Mouse (Mus musculus) kidney, embryonic 15.5 days (tissue): ENCODE data around the gene Slc24a4. TPM values are rescaled to one million over a fixed set of nuclear protein-coding genes. Genes with fewer than 3 reads are reported as not detected.

Experiments used
- ATAC-seq: fragments of 200-750 bp; cut with Nextera tagmentation; replicated peaks from 2 replicates; pipeline ENCODE4 v1.8.0; 2017; ENCODE audit warnings: moderate TSS enrichment; ENCODE audit not compliant: low FRiP score
- H3K27ac ChIP-seq: fragments of 300-500 bp; sonication (generic); 2 replicates; pipeline ENCODE4 v1.5.1; 2015; ENCODE audit warnings: mild to moderate bottlenecking, inconsistent platforms
- H3K27me3 ChIP-seq: fragments of 300-500 bp; sonication (generic); 2 replicates; pipeline ENCODE4 v1.6.1; 2015; ENCODE audit warnings: inconsistent platforms
- H3K36me3 ChIP-seq: fragments of 300-500 bp; sonication (generic); 2 replicates; pipeline ENCODE4 v1.6.1; 2015; ENCODE audit warnings: inconsistent platforms
- H3K4me1 ChIP-seq: fragments of 300-500 bp; sonication (generic); 2 replicates; pipeline ENCODE4 v1.6.1; 2015; ENCODE audit warnings: inconsistent platforms
- H3K4me2 ChIP-seq: fragments of 300-500 bp; sonication (generic); 2 replicates; pipeline ENCODE4 v1.6.1; 2015; ENCODE audit warnings: moderate library complexity, mild to moderate bottlenecking, inconsistent platforms
- H3K4me3 ChIP-seq: fragments of 300-500 bp; sonication (generic); replicated peaks from 2 replicates; pipeline ENCODE4 v1.5.1; 2015; ENCODE audit warnings: mild to moderate bottlenecking, inconsistent platforms
- H3K9ac ChIP-seq: fragments of 300-500 bp; sonication (generic); 2 replicates; pipeline ENCODE4 v1.6.1; 2015; ENCODE audit warnings: mild to moderate bottlenecking, inconsistent platforms
- H3K9me3 ChIP-seq: fragments of 300-500 bp; sonication (generic); replicated peaks from 2 replicates; pipeline ENCODE4 v1.6.1; 2016; ENCODE audit warnings: inconsistent platforms
- WGBS: fragments of 180-500 bp; shearing (Covaris S2); methylation state at CpG from one replicate; pipeline ENCODE4 v1.1.7; 2015; ENCODE audit warnings: mixed read lengths; 5-methylcytosine and 5-hydroxymethylcytosine counted together
- polyA plus RNA-seq: library from polyadenylated mRNA; unstranded; fragments of >200 nt; fragmentation: Nextera tagmentation; extraction: Ambion mirVana; gene quantifications from 2 replicates; pipeline ENCODE4 v1.2.1, GENCODE M21; 2015

Slc24a4 gene
- polyA plus RNA-seq, 1 experiment from 2014 or later: 0.06 TPM

- no peaks in the 10 kb centered on the region for H3K27me3 ChIP-seq
- no peak overlapping the region for H3K4me3 ChIP-seq
- H3K36me3 ChIP-seq: no peaks in the 10 kb centered on the region
- H3K27ac ChIP-seq: no peak overlapping the region
- 86% methylated on average over 11 of the region's 11 CpGs for WGBS
- no peak for ATAC-seq
- H3K9me3 ChIP-seq: no peaks in the 10 kb centered on the region
- no peak overlapping the region for H3K4me2 ChIP-seq
- no peaks in the 10 kb centered on the region for H3K4me1 ChIP-seq
- H3K9ac ChIP-seq: no peak overlapping the region
These were observed 44.2 kb downstream of the Slc24a4 start for GRCm38 (mm10) chr12:102172746-102173145.

GRCm38 (mm10) chr12:102173345-102173744 lies 44.8 kb downstream of the Slc24a4 start:
- Histone ChIP-seq H3K4me1 (no peaks in the 10 kb centered on the region), H3K4me3 (no peak overlapping the region), H3K27ac (no peak overlapping the region), H3K9ac (no peak overlapping the region), H3K9me3 (no peaks in the 10 kb centered on the region), H3K27me3 (no peaks in the 10 kb centered on the region), H3K36me3 (no peaks in the 10 kb centered on the region), H3K4me2 (no peak overlapping the region)
- 91% methylated on average over 5 of the region's 5 CpGs for WGBS
- ATAC-seq: no peak

GRCm38 (mm10) chr12:102180371-102181074 lies 52.0 kb downstream of the Slc24a4 start:
- WGBS: 87% methylated on average over 18 of the region's 18 CpGs

GRCm38 (mm10) chr12:102181799-102182357 lies 53.3 kb downstream of the Slc24a4 start:
- H3K9ac ChIP-seq: no peak overlapping the region
- no peaks in the 10 kb centered on the region for H3K36me3 ChIP-seq
- no peak overlapping the region for H3K4me3 ChIP-seq
- H3K4me2 ChIP-seq: no peak overlapping the region
- ATAC-seq: 0 out of 2 replicates have a peak, but pooled peaks have one; percentile 54
- no peaks in the 10 kb centered on the region for H3K27me3 ChIP-seq
- peaks cover 2% of the 10 kb centered on the region; the same call in 1 of the 2 replicates for H3K4me1 ChIP-seq
- 42% methylated on average over 5 of the region's 5 CpGs for WGBS
- no peak overlapping the region for H3K27ac ChIP-seq
- H3K9me3 ChIP-seq: 0 out of 2 replicates have a peak, but pooled peaks cover 3% of the 10 kb centered on the region

More at GRCm38 (mm10) chr12:102180371-102181074, 52.0 kb downstream of the Slc24a4 start:
- Histone ChIP-seq H3K4me3 (no peak overlapping the region), H3K27ac (no peak overlapping the region), H3K27me3 (no peaks in the 10 kb centered on the region), H3K9ac (no peak overlapping the region), H3K4me1 (peaks cover under 1% of the 10 kb centered on the region; the same call in 1 of the 2 replicates), H3K4me2 (no peak overlapping the region), H3K36me3 (no peaks in the 10 kb centered on the region), H3K9me3 (no peaks in the 10 kb centered on the region)
- ATAC-seq: no peak

GRCm38 (mm10) chr12:102182621-102183020 lies 54.1 kb downstream of the Slc24a4 start:
- Histone ChIP-seq H3K4me2 (no peak overlapping the region), H3K27ac (no peak overlapping the region), H3K36me3 (no peaks in the 10 kb centered on the region), H3K4me1 (peaks cover 2% of the 10 kb centered on the region; the same call in 1 of the 2 replicates), H3K27me3 (no peaks in the 10 kb centered on the region), H3K9ac (no peak overlapping the region), H3K9me3 (0 out of 2 replicates have a peak, but pooled peaks cover 3% of the 10 kb centered on the region), H3K4me3 (no peak overlapping the region)
- WGBS: 74% methylated on average over 6 of the region's 6 CpGs
- no peak for ATAC-seq

GRCm38 (mm10) chr12:102183201-102183600 lies 54.7 kb downstream of the Slc24a4 start:
- H3K4me2 ChIP-seq: no peak overlapping the region

GRCm38 (mm10) chr12:102190820-102191219 lies 62.3 kb downstream of the Slc24a4 start:
- no peak overlapping the region for H3K27ac ChIP-seq
- no peak overlapping the region for H3K4me2 ChIP-seq
- no peak for ATAC-seq
- no peaks in the 10 kb centered on the region for H3K4me1 ChIP-seq
- WGBS: 75% methylated on average over 11 of the region's 11 CpGs
- H3K9me3 ChIP-seq: peaks cover 13% of the 10 kb centered on the region; the same call in 1 of the 2 replicates
- no peak overlapping the region for H3K9ac ChIP-seq
- H3K27me3 ChIP-seq: no peaks in the 10 kb centered on the region
- H3K36me3 ChIP-seq: no peaks in the 10 kb centered on the region
- H3K4me3 ChIP-seq: no peak overlapping the region

More at GRCm38 (mm10) chr12:102183201-102183600, 54.7 kb downstream of the Slc24a4 start:
- Histone ChIP-seq H3K4me1 (peaks cover 2% of the 10 kb centered on the region; the same call in 1 of the 2 replicates), H3K27ac (no peak overlapping the region), H3K36me3 (no peaks in the 10 kb centered on the region), H3K9me3 (peaks cover 7% of the 10 kb centered on the region; the same call in 1 of the 2 replicates), H3K9ac (no peak overlapping the region), H3K4me3 (no peak overlapping the region), H3K27me3 (no peaks in the 10 kb centered on the region)
- WGBS: 71% methylated on average over 9 of the region's 9 CpGs
- ATAC-seq: no peak

GRCm38 (mm10) chr12:102201516-102201915 lies 73.0 kb downstream of the Slc24a4 start:
- no peak overlapping the region for H3K4me2 ChIP-seq
- no peaks in the 10 kb centered on the region for H3K9me3 ChIP-seq
- H3K9ac ChIP-seq: no peak overlapping the region
- no peak overlapping the region for H3K4me3 ChIP-seq
- H3K27ac ChIP-seq: no peak overlapping the region
- 69% methylated on average over 4 of the region's 4 CpGs for WGBS
- no peaks in the 10 kb centered on the region for H3K36me3 ChIP-seq
- no peaks in the 10 kb centered on the region for H3K4me1 ChIP-seq
- H3K27me3 ChIP-seq: peaks cover 4% of the 10 kb centered on the region; the same call in 1 of the 2 replicates
- no peak for ATAC-seq

- Histone ChIP-seq H3K4me2 (no peak overlapping the region), H3K9me3 (no peaks in the 10 kb centered on the region), H3K27me3 (peaks cover 4% of the 10 kb centered on the region; the same call in 1 of the 2 replicates), H3K36me3 (no peaks in the 10 kb centered on the region), H3K4me1 (no peaks in the 10 kb centered on the region), H3K27ac (no peak overlapping the region), H3K4me3 (no peak overlapping the region), H3K9ac (no peak overlapping the region)
- 33% methylated on average over 9 of the region's 9 CpGs for WGBS
- peak; percentile 36; the same call in 1 of the 2 replicates for ATAC-seq
These were observed 74.4 kb downstream of the Slc24a4 start for GRCm38 (mm10) chr12:102202901-102203300.

- Histone ChIP-seq H3K27me3 (peaks cover 4% of the 10 kb centered on the region; the same call in 1 of the 2 replicates), H3K4me3 (no peak overlapping the region), H3K9ac (no peak overlapping the region), H3K9me3 (no peaks in the 10 kb centered on the region), H3K4me2 (no peak overlapping the region), H3K27ac (no peak overlapping the region), H3K36me3 (no peaks in the 10 kb centered on the region), H3K4me1 (no peaks in the 10 kb centered on the region)
- WGBS: 81% methylated on average over 1 of the region's 1 CpGs
- ATAC-seq: no peak
These were observed 77.9 kb downstream of the Slc24a4 start for GRCm38 (mm10) chr12:102206471-102206870.

GRCm38 (mm10) chr12:102207245-102207644 lies 78.7 kb downstream of the Slc24a4 start:
- Histone ChIP-seq H3K4me3 (no peak overlapping the region), H3K4me1 (no peaks in the 10 kb centered on the region), H3K4me2 (no peak overlapping the region), H3K27me3 (no peaks in the 10 kb centered on the region), H3K9ac (no peak overlapping the region), H3K9me3 (no peaks in the 10 kb centered on the region), H3K36me3 (no peaks in the 10 kb centered on the region), H3K27ac (no peak overlapping the region)
- WGBS: 89% methylated on average over 7 of the region's 7 CpGs
- ATAC-seq: no peak

- ATAC-seq: no peak
- no peak overlapping the region for H3K27ac ChIP-seq
- H3K4me1 ChIP-seq: no peaks in the 10 kb centered on the region
- no peaks in the 10 kb centered on the region for H3K9me3 ChIP-seq
- H3K4me3 ChIP-seq: no peak overlapping the region
- no peaks in the 10 kb centered on the region for H3K36me3 ChIP-seq
- no peaks in the 10 kb centered on the region for H3K27me3 ChIP-seq
- no peak overlapping the region for H3K9ac ChIP-seq
- 81% methylated on average over 2 of the region's 2 CpGs for WGBS
- no peak overlapping the region for H3K4me2 ChIP-seq
These were observed 82.3 kb downstream of the Slc24a4 start for GRCm38 (mm10) chr12:102210801-102211200.
